8 mouse cellular contexts compared by ENCODE assay signal in the genomic region with DNA sequence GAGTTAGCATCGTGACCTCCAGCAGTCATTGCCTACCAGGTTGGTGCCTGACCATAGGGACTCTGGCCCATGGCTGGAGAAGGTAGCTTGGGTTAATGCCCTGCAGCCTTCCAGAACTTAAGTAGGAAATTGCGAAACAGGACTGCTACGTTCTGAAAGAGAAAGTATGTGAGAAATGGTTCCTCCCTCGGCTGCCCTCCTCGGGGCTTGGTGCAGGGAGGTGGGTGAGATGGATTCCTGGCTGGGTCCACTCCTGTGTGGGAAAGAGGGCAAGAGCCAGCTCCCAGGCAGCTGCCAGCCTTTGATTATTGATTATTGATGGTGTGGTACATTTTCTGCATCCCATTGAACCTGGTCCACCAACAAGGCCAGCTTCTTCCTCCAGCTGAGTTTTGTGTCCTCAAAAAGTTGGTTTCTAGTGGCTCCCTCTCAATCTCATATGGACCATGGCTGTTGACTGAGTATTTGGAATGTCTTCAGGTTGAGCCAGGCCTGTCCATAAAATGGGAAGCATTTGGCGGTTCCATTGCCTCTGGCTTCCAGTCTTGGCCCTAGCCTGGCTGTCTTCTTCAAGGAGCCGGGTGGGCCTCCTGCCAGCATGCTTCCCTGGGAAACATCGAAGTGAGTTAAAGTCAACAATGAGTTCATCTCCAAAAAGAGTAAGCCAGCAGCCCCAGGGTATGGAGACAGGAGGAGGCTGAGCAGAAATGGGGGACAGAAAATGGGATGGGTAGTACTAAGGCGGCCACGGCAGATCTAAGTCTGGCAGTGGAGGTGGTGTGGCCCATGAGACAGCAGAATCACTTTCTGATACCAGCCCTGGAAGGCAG. TPM values are rescaled to one million over a fixed set of nuclear protein-coding genes. Genes with fewer than 3 reads are reported as not detected.
DNase-seq lines count a peak whose midpoint lies in the region; ATAC-seq and TF ChIP-seq lines count a peak whose summit lies in the region.

Gene Gnl2 (plus strand): TSS at position 780 of the 830 bp plus-strand sequence.

- no peaks in the 10 kb centered on the region for H3K4me1 ChIP-seq in hindbrain, embryonic 12.5 days
- no peaks in the 10 kb centered on the region for H3K4me1 ChIP-seq in liver, embryonic 14.5 days (replicated peaks; ENCODE audit: control insufficient read depth in 2 of 2, insufficient read depth in 2 of 2, low read length in 1 of 2)
- H3K4me1 ChIP-seq in neural tube, embryonic 12.5 days, result no peaks in the 10 kb centered on the region

- no peaks in the 10 kb centered on the region; the same call in none of the 2 replicates for H3K27me3 ChIP-seq in hindbrain, embryonic 12.5 days
- H3K27me3 ChIP-seq in liver, embryonic 14.5 days (ENCODE audit: control insufficient read depth, insufficient read depth, low read length), result no peaks in the 10 kb centered on the region
- peaks cover 3% of the 10 kb centered on the region for H3K27me3 ChIP-seq in neural tube, embryonic 12.5 days (replicated peaks)

- H3K27ac ChIP-seq in gastrocnemius, adult 2 months, result no peak within 1 kb of the TSS
- H3K27ac ChIP-seq in hindbrain, embryonic 12.5 days, result no peak within 1 kb of the TSS
- H3K27ac ChIP-seq in liver, embryonic 14.5 days, result no peak within 1 kb of the TSS
- H3K27ac ChIP-seq in neural tube, embryonic 12.5 days, result no peak within 1 kb of the TSS

- no peak for TF ChIP-seq EP300 in liver, embryonic 14.5 days (IDR thresholded peaks at IDR 0.05; ENCODE audit: low read depth)

- no peak within 1 kb of the TSS for H3K4me3 ChIP-seq in gastrocnemius, adult 2 months
- no peak within 1 kb of the TSS for H3K4me3 ChIP-seq in hindbrain, embryonic 12.5 days
- H3K4me3 ChIP-seq in liver, embryonic 14.5 days (ENCODE audit: insufficient read depth in 1 of 2, low read depth in 2 of 2, low read length in 2 of 2), result no peak within 1 kb of the TSS
- H3K4me3 ChIP-seq in neural tube, embryonic 12.5 days, result no peak within 1 kb of the TSS

- WGBS in hindbrain, embryonic 12.5 days, result 87% methylated on average over 10 of the region's 10 CpGs
- 50% methylated on average over 10 of the region's 10 CpGs for WGBS in liver, embryonic 14.5 days (ENCODE audit: insufficient replicate concordance)
- WGBS in neural tube, embryonic 12.5 days, result 89% methylated on average over 10 of the region's 10 CpGs

- DNase-seq in cerebellum, postnatal 10 days, result peak; percentile 19 to 46
- no peak for DNase-seq in cerebellum, adult 9-10 months
- peak; percentile 33 for DNase-seq in adrenal gland, postnatal 10 days
- peak; percentile 47 for DNase-seq in gastrocnemius, adult 2 months
- DNase-seq in liver, embryonic 14.5 days (ENCODE audit: low read depth in 3 of 3, low spot score in 3 of 3), result no peak
- DNase-seq in thymus, adult 18-20 months, result no peak

- no peak for ATAC-seq in hindbrain, embryonic 12.5 days (ENCODE audit: low FRiP score)
- ATAC-seq in liver, embryonic 14.5 days (ENCODE audit: insufficient read depth), result no peak
- no peak for ATAC-seq in neural tube, embryonic 12.5 days (ENCODE audit: low FRiP score, low read depth)

- TF ChIP-seq CTCF in gastrocnemius, adult 2 months (IDR thresholded peaks at IDR 0.05), result no peak
- TF ChIP-seq CTCF in liver, embryonic 14.5 days (IDR thresholded peaks at IDR 0.05; ENCODE audit: low read depth), result no peak

- intact Hi-C loops in gastrocnemius, adult 2 months (cut with DNase I), result no loop called here

- H3K9me3 ChIP-seq in hindbrain, embryonic 12.5 days (replicated peaks), result no peaks in the 10 kb centered on the region
- no peaks in the 10 kb centered on the region for H3K9me3 ChIP-seq in liver, embryonic 14.5 days (ENCODE audit: control insufficient read depth, low read length)
- no peaks in the 10 kb centered on the region for H3K9me3 ChIP-seq in neural tube, embryonic 12.5 days

- H3K9ac ChIP-seq in hindbrain, embryonic 12.5 days, result no peak within 1 kb of the TSS
- H3K9ac ChIP-seq in liver, embryonic 14.5 days (replicated peaks), result no peak within 1 kb of the TSS
- H3K9ac ChIP-seq in neural tube, embryonic 12.5 days, result no peak within 1 kb of the TSS

- no peak within 1 kb of the TSS for H3K4me2 ChIP-seq in hindbrain, embryonic 12.5 days (replicated peaks)
- H3K4me2 ChIP-seq in liver, embryonic 14.5 days (ENCODE audit: low read depth), result no peak within 1 kb of the TSS
- H3K4me2 ChIP-seq in neural tube, embryonic 12.5 days (replicated peaks), result no peak within 1 kb of the TSS

- H3K36me3 ChIP-seq in hindbrain, embryonic 12.5 days, result no peaks in the 10 kb centered on the region
- no peaks in the 10 kb centered on the region for H3K36me3 ChIP-seq in liver, embryonic 14.5 days (replicated peaks; ENCODE audit: control insufficient read depth, insufficient read depth, low read depth)
- H3K36me3 ChIP-seq in neural tube, embryonic 12.5 days, result no peaks in the 10 kb centered on the region

RNA-seq across cellular contexts. Expression of gene Gnl2, which starts in this region (rescaled TPM):
- 10 to 100 TPM; 51.9 to 55.5 TPM for total RNA-seq in adrenal gland, postnatal 10 days (2021)
- total RNA-seq in gastrocnemius, adult 2 months (2021), result 10 to 100 TPM; 29.3 to 31.9 TPM
- polyA plus RNA-seq in hindbrain, embryonic 12.5 days (2016; fragmentation: Nextera tagmentation; extraction: Ambion mirVana), result 94.9 and 96.6 TPM in 2 replicates
- 11.7 and 26.7 TPM in 2 replicates for polyA plus RNA-seq in liver, embryonic 14.5 days (2012; rRNA removed)
- 35.9 and 39.5 TPM in 2 replicates for polyA plus RNA-seq in liver, embryonic 14.5 days (2014; fragmentation: Nextera tagmentation; extraction: Ambion mirVana)
- 89.7 and 96.1 TPM in 2 replicates for polyA plus RNA-seq in neural tube, embryonic 12.5 days (2016; fragmentation: Nextera tagmentation; extraction: Ambion mirVana)

Comparison
In these comparisons a context has a peak if more than half of its experiments do, and no peak if none do; other contexts are left out.
1. DNase-seq: peak in cerebellum, postnatal 10 days (2 of 2), adrenal gland, postnatal 10 days (single experiment) and gastrocnemius, adult 2 months (single experiment); none in cerebellum, adult 9-10 months (single experiment), liver, embryonic 14.5 days (0 of 3) and thymus, adult 18-20 months (0 of 2).